ENCODE assay signal across 8 mouse cellular contexts in genomic region chr8:106150653-106151000, GRCm38 (mm10). TPM values are rescaled to one million over a fixed set of nuclear protein-coding genes. Genes with fewer than 3 reads are reported as not detected.
DNase-seq lines count a peak whose midpoint lies in the region; ATAC-seq lines count a peak whose summit lies in the region.

No protein-coding gene starts in this region.

- no peaks in the 10 kb centered on the region for H3K27me3 ChIP-seq in kidney, embryonic 15.5 days
- no peaks in the 10 kb centered on the region for H3K27me3 ChIP-seq in embryonic facial prominence, embryonic 10.5 days (replicated peaks; ENCODE audit: low read depth, poor library complexity, severe bottlenecking)
- no peaks in the 10 kb centered on the region for H3K27me3 ChIP-seq in intestine, embryonic 14.5 days (replicated peaks; ENCODE audit: control insufficient read depth, insufficient read depth, low read length)
- H3K27me3 ChIP-seq in midbrain, embryonic 15.5 days (replicated peaks) = no peaks in the 10 kb centered on the region

- 0 out of 2 replicates have a peak, but pooled peaks have one; percentile 2 for ATAC-seq in kidney, embryonic 15.5 days (replicated peaks; ENCODE audit: low FRiP score)
- ATAC-seq in intestine, embryonic 14.5 days (replicated peaks; ENCODE audit: low FRiP score, low TSS enrichment, low read depth) = no peak; the same call in 1 of the 2 replicates
- ATAC-seq in midbrain, embryonic 15.5 days (replicated peaks) = no peak
- no peak for ATAC-seq in monocyte, adult 5-6 weeks (replicated peaks; ENCODE audit: insufficient number of reproducible peaks, low FRiP score, low TSS enrichment, poor library complexity, severe bottlenecking)

- no peak overlapping the region for H3K27ac ChIP-seq in kidney, embryonic 15.5 days
- H3K27ac ChIP-seq in embryonic facial prominence, embryonic 10.5 days (replicated peaks) = peak overlapping the region; percentile 73
- 0 out of 2 replicates have a peak overlapping the region, but pooled peaks have one; percentile 16 for H3K27ac ChIP-seq in intestine, embryonic 14.5 days (ENCODE audit: low read depth)
- peak overlapping the region; percentile 69 for H3K27ac ChIP-seq in midbrain, embryonic 15.5 days

- no peaks in the 10 kb centered on the region for H3K9me3 ChIP-seq in kidney, embryonic 15.5 days (replicated peaks)
- no peaks in the 10 kb centered on the region for H3K9me3 ChIP-seq in embryonic facial prominence, embryonic 10.5 days
- H3K9me3 ChIP-seq in intestine, embryonic 14.5 days (ENCODE audit: control insufficient read depth, low read length) = no peaks in the 10 kb centered on the region
- no peaks in the 10 kb centered on the region for H3K9me3 ChIP-seq in midbrain, embryonic 15.5 days

- peak overlapping the region; percentile 74 for H3K4me3 ChIP-seq in kidney, embryonic 15.5 days (replicated peaks)
- H3K4me3 ChIP-seq in embryonic facial prominence, embryonic 10.5 days = peak overlapping the region; percentile 71
- H3K4me3 ChIP-seq in intestine, embryonic 14.5 days (ENCODE audit: low read depth, low read length) = peak overlapping the region; percentile 75
- peak overlapping the region; percentile 96 for H3K4me3 ChIP-seq in midbrain, embryonic 15.5 days

- peaks cover 11% of the 10 kb centered on the region; the same call in 1 of the 2 replicates for H3K36me3 ChIP-seq in kidney, embryonic 15.5 days
- H3K36me3 ChIP-seq in embryonic facial prominence, embryonic 10.5 days (replicated peaks) = peaks cover 16% of the 10 kb centered on the region
- peaks cover 12% of the 10 kb centered on the region for H3K36me3 ChIP-seq in intestine, embryonic 14.5 days (ENCODE audit: control insufficient read depth, insufficient read depth, low read length)
- H3K36me3 ChIP-seq in midbrain, embryonic 15.5 days (replicated peaks) = no peaks in the 10 kb centered on the region

- peaks cover 10% of the 10 kb centered on the region for H3K4me1 ChIP-seq in kidney, embryonic 15.5 days
- H3K4me1 ChIP-seq in embryonic facial prominence, embryonic 10.5 days = peaks cover 18% of the 10 kb centered on the region
- peaks cover 7% of the 10 kb centered on the region; the same call in 1 of the 2 replicates for H3K4me1 ChIP-seq in intestine, embryonic 14.5 days (replicated peaks; ENCODE audit: control insufficient read depth, insufficient read depth, low read length)
- H3K4me1 ChIP-seq in midbrain, embryonic 15.5 days = peaks cover 20% of the 10 kb centered on the region

- peak overlapping the region; percentile 81 for H3K4me2 ChIP-seq in kidney, embryonic 15.5 days
- H3K4me2 ChIP-seq in intestine, embryonic 14.5 days (ENCODE audit: low read length) = peak overlapping the region; percentile 74
- H3K4me2 ChIP-seq in midbrain, embryonic 15.5 days = peak overlapping the region; percentile 76

- no peak for DNase-seq in kidney, adult 18-20 months
- no peak for DNase-seq in embryonic facial prominence, embryonic 10.5 days (ENCODE audit: low spot score)
- no peak for DNase-seq in intestine, embryonic 14.5 days (ENCODE audit: low spot score)
- no peak for DNase-seq in spleen, adult 18-20 months
- no peak for DNase-seq in layer of hippocampus, postnatal 14 days (ENCODE audit: low spot score in 2 of 2)

- WGBS in kidney, embryonic 15.5 days = 15% methylated on average over 8 of the region's 8 CpGs
- 18% methylated on average over 8 of the region's 8 CpGs for WGBS in embryonic facial prominence, embryonic 10.5 days
- 14% methylated on average over 8 of the region's 8 CpGs for WGBS in intestine, embryonic 14.5 days
- WGBS in midbrain, embryonic 15.5 days = 20% methylated on average over 8 of the region's 8 CpGs

- peak overlapping the region; percentile 69 for H3K9ac ChIP-seq in kidney, embryonic 15.5 days
- H3K9ac ChIP-seq in intestine, embryonic 14.5 days (ENCODE audit: low read length) = peak overlapping the region; percentile 62
- H3K9ac ChIP-seq in midbrain, embryonic 15.5 days = peak overlapping the region; percentile 83

RNA-seq across cellular contexts. Expression of gene Pla2g15, which starts 0.4 kb away (rescaled TPM):
- polyA plus RNA-seq in kidney, embryonic 15.5 days (2015; fragmentation: Nextera tagmentation; extraction: Ambion mirVana) = 12.4 and 13.9 TPM in 2 replicates
- 12.8 and 13.8 TPM in 2 replicates for polyA plus RNA-seq in embryonic facial prominence, embryonic 10.5 days (2016; fragmentation: Nextera tagmentation; extraction: Ambion mirVana)
- 4.1 and 5.0 TPM in 2 replicates for polyA plus RNA-seq in intestine, embryonic 14.5 days (2014; fragmentation: Nextera tagmentation; extraction: Ambion mirVana)
- polyA plus RNA-seq in midbrain, embryonic 15.5 days (2015; fragmentation: Nextera tagmentation; extraction: Ambion mirVana) = 23.3 and 24.3 TPM in 2 replicates
- total RNA-seq in layer of hippocampus, postnatal 14 days (2021) = 10 to 100 TPM; 18.5 to 19.4 TPM
- total RNA-seq in monocyte, adult 5-6 weeks (2017) = 7.7 to 8.6 TPM (median 8.2 TPM) in 3 replicates

RNA-seq across cellular contexts. Expression of gene Esrp2, which starts 13.9 kb away (rescaled TPM):
- 14.9 and 15.8 TPM in 2 replicates for polyA plus RNA-seq in kidney, embryonic 15.5 days (2015; fragmentation: Nextera tagmentation; extraction: Ambion mirVana)
- polyA plus RNA-seq in embryonic facial prominence, embryonic 10.5 days (2016; fragmentation: Nextera tagmentation; extraction: Ambion mirVana) = 7.5 and 10.5 TPM in 2 replicates
- 22.4 and 25.4 TPM in 2 replicates for polyA plus RNA-seq in intestine, embryonic 14.5 days (2014; fragmentation: Nextera tagmentation; extraction: Ambion mirVana)
- 0.37 and 0.38 TPM in 2 replicates for polyA plus RNA-seq in midbrain, embryonic 15.5 days (2015; fragmentation: Nextera tagmentation; extraction: Ambion mirVana)
- not detected for total RNA-seq in layer of hippocampus, postnatal 14 days (2021)
- not detected in 3 replicates for total RNA-seq in monocyte, adult 5-6 weeks (2017)

RNA-seq across cellular contexts. Expression of gene Slc7a6, which starts 18.0 kb away (rescaled TPM):
- 52.7 and 57.3 TPM in 2 replicates for polyA plus RNA-seq in kidney, embryonic 15.5 days (2015; fragmentation: Nextera tagmentation; extraction: Ambion mirVana)
- polyA plus RNA-seq in embryonic facial prominence, embryonic 10.5 days (2016; fragmentation: Nextera tagmentation; extraction: Ambion mirVana) = 71.6 and 84.5 TPM in 2 replicates
- polyA plus RNA-seq in intestine, embryonic 14.5 days (2014; fragmentation: Nextera tagmentation; extraction: Ambion mirVana) = 68.9 and 73.2 TPM in 2 replicates
- 62.7 and 65.0 TPM in 2 replicates for polyA plus RNA-seq in midbrain, embryonic 15.5 days (2015; fragmentation: Nextera tagmentation; extraction: Ambion mirVana)
- total RNA-seq in layer of hippocampus, postnatal 14 days (2021) = 10 to 100 TPM; 25.7 to 26.3 TPM
- 11.1 to 13.3 TPM (median 13.1 TPM) in 3 replicates for total RNA-seq in monocyte, adult 5-6 weeks (2017)
